Mouse (Mus musculus) liver, embryonic 14 days (tissue): ENCODE results near the gene Foxl2. TPM values are rescaled to one million over a fixed set of nuclear protein-coding genes. Genes with fewer than 3 reads are reported as not detected.

Source experiments
- polyA plus RNA-seq: library from polyadenylated mRNA; depleted of rRNA; stranded (reverse); fragments of >200 nt; gene quantifications from 2 replicates; pipeline ENCODE4 v1.2.3, GENCODE M21; 2012; rRNA removed

The Foxl2 gene
- polyA plus RNA-seq: not detected in 2 replicates

DNA sequence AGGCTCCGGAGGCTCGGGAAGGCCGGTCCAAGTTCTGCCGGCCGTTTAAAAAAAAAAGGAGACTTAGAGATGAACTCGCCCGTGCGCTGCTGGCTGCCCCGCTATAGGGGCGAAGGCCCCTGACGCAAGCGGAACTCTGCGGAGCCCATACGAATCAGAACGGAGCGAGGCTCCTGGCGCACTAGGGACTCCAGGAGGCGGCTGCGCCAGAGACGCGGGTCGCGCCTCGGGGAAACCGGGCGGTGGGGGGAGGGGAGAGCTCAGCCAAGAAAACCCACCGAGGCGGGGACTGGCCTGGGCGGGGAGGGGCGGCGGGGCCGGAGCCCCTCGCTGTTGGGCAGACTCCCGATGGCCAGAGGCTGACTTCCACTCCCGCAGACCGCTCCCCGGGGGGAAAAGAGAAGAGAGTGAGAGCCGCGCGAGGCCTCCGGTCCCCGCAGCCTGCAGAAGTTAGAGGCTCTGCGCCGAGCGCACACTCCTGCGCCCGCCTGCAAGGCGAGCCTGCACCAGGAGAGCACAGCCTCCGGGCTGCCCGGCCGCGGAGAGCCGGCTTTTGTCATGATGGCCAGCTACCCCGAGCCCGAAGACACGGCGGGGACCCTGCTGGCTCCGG, at the start of gene Foxl2:
Gene Foxl2 (plus strand): TSS at position 186 of the 613 bp plus-strand sequence.

DNA sequence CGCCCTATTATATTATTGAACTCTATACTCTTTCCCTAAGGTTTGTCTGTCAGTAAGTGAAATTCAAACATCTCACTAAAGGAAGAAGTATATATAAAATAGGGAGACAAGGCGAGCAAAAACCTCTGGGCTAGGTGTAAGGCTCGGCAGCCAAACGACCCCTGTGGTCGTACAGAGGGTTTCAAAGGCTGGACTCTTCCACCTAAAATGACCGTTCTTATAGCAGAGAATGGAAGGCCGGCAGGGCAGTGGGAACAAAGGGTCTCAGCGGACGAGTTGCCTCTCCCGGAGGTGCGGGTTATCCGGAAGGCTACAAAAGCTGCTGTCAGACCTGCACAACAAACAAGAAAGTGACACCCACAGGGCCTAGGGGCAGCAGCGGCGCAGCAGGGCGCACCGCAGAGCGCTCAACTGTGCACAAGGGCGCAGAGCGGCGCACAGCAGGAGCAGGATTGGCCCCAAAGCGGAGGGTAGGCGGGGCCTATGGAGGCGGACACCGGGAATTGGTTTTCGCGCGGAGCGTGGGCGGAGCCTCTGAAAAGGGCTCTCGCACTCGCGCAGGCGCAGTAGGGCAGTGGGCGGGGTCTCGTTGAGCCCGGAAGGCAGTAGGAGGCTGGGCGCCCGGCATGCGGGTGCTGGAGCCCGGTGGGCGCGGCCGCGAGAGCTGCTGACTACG, 30.9 kb downstream of the Foxl2 start, which contains the start of gene Faim:
Gene Faim (plus strand): TSS at position 574 of the 676 bp plus-strand sequence.

Other genes starting within 250 kb of the Foxl2 start
- gene Prr23a1, start 112.8 kb upstream of the Foxl2 start, polyA plus RNA-seq: not detected in 2 replicates
- not detected in 2 replicates for gene Prr23a2, start 98.8 kb upstream of the Foxl2 start, polyA plus RNA-seq
- gene Prr23a3, start 90.5 kb upstream of the Foxl2 start, polyA plus RNA-seq: not detected in 2 replicates
- not detected in 2 replicates for gene 7420426K07Rik, start 52.2 kb upstream of the Foxl2 start, polyA plus RNA-seq
- gene Faim, start 31.1 kb downstream of the Foxl2 start, polyA plus RNA-seq: 5.3 and 5.4 TPM in 2 replicates
- gene Gm1123, start 80.4 kb downstream of the Foxl2 start, polyA plus RNA-seq: 0.03 and 0.06 TPM in 2 replicates
- gene Pik3cb, start 185.3 kb downstream of the Foxl2 start, polyA plus RNA-seq: 4.3 and 4.9 TPM in 2 replicates